Mouse (Mus musculus): ENCODE results near the gene Qrsl1.

The Qrsl1 gene

GRCm38 (mm10) chr10:43870752-43871151 lies 30.8 kb downstream of the Qrsl1 start:
- no peak for DNase-seq (ENCODE audit: low spot score in 2 of 2)

DNA sequence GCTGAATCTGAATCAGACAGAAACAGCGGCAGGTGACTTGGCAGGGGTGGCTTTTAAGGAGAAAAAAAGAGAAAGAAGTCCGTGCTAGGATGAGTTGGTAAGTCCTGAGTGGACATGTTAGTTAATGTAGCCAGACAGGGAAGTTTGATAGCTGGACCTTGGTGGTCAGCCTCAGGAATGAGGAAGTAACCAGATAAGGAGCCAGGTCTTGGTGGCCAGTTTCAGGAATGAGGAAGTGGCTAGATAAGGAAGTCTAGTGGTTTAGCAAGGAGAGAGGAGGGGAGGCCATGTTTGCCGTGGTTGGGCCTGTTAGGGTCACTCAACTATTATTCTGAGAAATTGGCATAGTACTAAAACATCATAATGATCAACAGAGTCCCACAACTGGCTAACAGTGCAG lies 45.2 kb downstream of the Qrsl1 start:
- DNase-seq (ENCODE audit: low spot score in 2 of 2) = no peak

DNA sequence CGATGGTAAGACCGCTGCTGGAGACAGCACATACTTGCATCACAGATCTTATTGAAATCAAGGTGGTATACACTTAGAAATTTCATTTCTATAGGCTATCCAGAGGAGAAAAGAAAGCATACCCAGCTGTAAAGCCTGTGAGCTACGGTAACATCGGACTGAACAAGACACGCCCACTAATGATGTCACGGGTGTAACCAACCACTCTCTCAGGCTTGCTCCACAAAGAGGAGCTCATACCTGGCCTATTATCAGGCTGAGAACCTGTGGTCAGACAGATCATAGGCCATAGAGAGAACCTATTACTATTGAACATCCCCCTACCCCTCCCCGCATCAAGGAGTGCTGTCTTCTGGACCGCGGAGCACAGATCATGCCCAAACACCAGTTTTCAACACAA lies 45.6 kb downstream of the Qrsl1 start:
- no peak for DNase-seq (ENCODE audit: low spot score in 2 of 2)

- no peak for DNase-seq (ENCODE audit: low spot score in 2 of 2)
Observed at GRCm38 (mm10) chr10:43851898-43852297, 49.6 kb downstream of the Qrsl1 start.

GRCm38 (mm10) chr10:43849478-43849877 lies 52.1 kb downstream of the Qrsl1 start:
- no peak for DNase-seq (ENCODE audit: low spot score in 2 of 2)

GRCm38 (mm10) chr10:43846141-43846622 lies 55.4 kb downstream of the Qrsl1 start:
- no peak for DNase-seq (ENCODE audit: low spot score in 2 of 2)

- DNase-seq (ENCODE audit: low spot score in 2 of 2) = no peak
Observed at GRCm38 (mm10) chr10:43845442-43845841, 56.1 kb downstream of the Qrsl1 start.

DNA sequence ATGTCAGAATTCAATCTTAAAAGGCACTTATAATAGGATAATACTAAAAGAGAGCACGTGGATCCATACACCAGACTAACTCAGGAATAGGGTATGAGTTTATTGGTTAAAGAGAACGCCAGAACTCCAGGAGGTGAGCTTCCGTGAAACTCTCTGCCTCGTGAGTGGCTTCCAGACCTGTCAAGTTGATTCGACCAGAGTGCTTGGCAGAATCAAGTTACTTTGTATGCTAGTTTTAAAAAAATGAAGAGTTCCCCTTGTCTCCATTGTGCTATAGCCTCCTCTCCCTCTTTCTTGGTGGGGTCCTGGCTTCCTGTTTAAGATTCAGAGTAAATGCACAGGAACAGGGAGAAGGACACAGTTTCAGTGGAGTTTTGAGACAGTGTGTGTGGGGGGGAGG lies 60.1 kb downstream of the Qrsl1 start:
- no peak for DNase-seq (ENCODE audit: low spot score in 2 of 2)

DNA sequence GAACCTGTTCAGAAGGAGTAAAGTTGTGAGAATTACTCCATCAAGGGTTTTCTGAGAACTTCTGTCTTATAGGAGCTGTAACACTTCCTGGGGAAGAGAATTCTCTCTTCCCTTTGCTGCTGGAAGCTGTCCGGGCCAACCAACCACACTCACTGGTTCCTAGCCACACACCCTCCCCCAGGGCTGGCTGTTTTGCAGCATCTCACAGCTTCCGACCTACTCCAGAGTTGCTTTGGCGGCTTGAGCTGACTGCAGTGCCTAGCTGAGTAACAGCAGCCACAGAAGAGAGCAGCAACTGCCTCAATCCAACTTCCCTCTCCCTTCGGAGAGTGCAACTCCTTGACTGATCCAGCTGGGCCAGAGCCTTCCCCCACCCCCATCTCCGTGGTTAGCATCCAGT lies 68.7 kb downstream of the Qrsl1 start:
- DNase-seq (ENCODE audit: low spot score in 2 of 2) = no peak

DNA sequence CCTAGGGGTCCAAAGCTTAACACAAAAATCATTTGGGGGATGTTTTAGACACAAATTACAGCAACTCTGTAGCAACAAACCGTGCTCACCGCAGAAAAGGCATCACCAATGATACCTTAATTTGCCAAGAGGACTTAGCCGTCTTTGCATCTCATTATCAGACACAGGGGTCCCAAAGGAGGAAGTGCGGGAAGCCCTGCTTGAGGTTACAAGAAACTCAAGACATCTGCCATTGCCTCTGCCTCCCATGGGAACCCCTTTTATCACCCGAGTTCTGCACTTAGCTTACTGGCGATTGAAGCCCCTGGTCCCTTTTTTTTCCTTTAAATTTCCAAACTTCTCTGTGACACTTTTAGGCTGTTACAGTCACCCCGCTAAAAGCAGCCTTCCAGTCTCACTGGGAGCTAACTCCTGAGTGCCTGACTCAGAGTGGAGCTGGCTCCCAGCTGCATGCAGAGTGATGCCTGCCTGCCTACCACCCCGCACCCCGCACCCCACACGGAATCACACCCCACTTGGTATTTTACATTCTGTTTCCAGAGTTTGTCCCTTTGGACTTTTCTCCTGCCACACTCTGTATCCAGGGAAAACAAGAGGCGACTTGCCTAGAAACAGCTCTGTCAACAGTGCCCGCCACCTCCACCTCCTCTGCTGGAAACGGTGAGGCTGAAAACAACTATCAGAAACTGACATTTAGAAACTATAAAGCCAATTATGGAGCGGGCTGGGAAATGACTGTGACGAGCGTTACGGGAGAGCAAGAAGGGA lies 71.1 kb downstream of the Qrsl1 start:
- DNase-seq (ENCODE audit: low spot score in 2 of 2) = no peak

GRCm38 (mm10) chr10:43828686-43829015 lies 72.9 kb downstream of the Qrsl1 start:
- DNase-seq (ENCODE audit: low spot score in 2 of 2) = no peak

DNA sequence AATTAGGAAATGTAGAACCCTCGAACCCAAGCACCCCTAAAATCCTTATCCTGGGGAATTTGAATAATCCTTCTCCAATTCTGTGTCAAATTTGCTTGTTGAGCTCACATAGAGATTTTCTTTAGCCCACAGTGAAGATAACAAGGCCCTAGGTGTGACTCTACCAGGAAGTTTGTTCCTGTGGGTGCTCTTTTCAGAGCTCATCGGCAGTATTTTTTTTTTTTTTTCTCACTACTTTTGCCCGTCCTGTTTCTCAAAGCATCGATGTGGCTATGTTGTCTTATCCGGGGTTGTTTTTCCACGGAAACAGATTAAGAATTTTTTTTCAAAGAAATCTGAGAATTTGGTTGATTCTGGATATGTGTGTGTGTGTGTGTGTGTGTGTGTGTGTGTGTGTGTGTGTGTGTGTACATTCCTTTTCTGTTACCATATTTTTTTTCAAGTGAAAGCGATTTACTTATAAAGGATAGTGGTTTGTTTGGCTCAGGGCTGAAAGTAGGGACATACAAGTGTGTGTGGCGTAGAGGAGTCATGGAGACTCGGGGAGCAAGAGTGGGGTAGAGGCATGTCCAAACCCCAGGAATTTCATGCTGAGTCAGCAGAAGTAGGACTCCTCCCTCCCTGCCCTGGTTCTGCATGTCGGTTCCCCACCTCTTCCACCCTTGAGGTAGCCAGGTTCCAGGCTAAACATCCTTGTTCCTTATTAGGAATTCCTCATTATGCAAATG lies 73.4 kb downstream of the Qrsl1 start:
- no peak for DNase-seq (ENCODE audit: low spot score in 2 of 2)

DNA sequence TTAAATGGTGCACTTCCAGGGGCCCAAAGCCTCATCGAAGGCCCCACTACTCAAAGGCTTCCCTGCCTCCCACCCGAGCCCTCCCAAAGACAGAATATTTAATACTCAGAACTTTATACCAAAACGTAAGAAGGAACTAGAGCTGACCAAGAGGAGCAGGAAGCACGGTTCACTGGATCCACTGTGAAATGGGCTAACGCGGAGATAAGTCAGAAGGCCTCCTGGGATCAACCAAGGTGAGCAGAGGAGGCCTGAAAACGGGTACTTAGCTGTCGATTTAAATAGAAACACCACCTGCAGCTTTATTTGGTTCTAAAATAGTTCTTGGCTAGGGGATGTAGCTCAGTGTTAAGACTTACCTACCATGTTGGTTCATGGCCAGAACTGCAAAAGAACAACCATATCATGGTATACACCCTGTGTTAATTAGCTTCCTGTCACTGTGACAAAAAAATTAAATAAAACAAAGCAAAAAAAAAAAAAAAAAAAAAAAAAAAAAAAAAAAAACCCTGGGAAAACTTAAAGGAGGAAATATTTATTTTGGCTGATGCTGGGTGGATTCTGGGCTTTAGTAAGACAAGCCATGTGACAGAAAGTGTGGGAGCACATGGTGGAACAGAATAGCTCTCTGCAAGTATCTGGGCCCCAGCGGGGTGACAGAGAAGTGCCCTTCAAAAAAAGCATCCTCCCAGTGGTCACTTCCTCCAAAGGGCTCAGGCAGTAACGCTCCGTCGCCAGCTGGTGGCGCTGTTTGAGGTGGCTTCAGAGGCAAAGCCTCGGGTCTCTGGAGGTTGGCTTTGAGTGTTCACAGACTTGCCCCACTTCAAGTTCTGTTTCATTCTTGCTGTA lies 74.5 kb downstream of the Qrsl1 start:
- DNase-seq (ENCODE audit: low spot score in 2 of 2) = no peak

GRCm38 (mm10) chr10:43825696-43826095 lies 75.8 kb downstream of the Qrsl1 start:
- no peak for DNase-seq (ENCODE audit: low spot score in 2 of 2)

- DNase-seq (ENCODE audit: low spot score in 2 of 2) = no peak
Observed at GRCm38 (mm10) chr10:43824713-43825112, 76.8 kb downstream of the Qrsl1 start.
